Mouse (Mus musculus) ovary, postnatal 10 days (tissue): Measurements from ENCODE around the gene Stc2.

ENCODE experiments used
- DNase-seq: peaks from one replicate; pipeline ENCODE4 v3.0.0; 2022; ENCODE audit warnings: low spot score

Stc2 gene

DNA sequence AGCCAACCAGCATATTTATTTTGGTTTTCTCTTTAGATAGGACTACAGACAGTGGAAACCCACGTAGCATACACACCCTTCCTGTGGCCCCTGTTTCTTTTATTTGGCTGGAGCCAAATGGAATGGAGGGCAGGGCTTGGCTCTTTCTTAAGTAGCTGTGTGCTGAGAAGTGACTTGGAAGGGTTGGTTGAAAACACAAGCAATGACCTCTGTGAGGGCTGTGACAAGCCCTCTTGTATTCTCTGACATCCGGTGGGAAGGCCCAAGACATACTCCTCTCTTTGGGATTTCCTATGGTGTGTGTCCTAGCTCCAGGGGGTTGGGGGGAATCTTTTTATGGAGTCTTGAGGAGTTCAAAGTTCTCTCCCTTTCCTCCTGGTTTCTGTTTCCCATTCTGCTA, 3.5 kb downstream of the Stc2 start:
- DNase-seq = no peak

DNA sequence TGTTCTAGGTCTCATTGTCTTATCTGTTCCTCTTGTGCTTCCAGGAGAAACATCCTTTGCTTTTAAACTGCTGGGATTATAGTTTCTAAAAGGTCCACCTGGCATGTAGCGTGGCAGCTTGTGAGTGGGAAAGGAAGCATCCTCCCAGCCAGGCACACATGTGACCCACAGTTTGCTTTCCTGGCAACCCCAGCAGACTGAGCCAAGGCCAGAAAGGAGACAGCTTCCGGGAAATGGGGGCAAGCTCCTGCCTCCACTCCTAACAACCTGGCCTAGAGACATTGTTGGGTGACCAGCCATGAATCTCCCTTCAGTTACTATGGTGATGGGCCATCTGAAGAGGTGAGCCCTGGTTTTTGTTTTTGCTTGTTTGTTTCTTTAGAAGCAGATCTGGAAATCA, 3.9 kb downstream of the Stc2 start:
- no peak for DNase-seq

DNA sequence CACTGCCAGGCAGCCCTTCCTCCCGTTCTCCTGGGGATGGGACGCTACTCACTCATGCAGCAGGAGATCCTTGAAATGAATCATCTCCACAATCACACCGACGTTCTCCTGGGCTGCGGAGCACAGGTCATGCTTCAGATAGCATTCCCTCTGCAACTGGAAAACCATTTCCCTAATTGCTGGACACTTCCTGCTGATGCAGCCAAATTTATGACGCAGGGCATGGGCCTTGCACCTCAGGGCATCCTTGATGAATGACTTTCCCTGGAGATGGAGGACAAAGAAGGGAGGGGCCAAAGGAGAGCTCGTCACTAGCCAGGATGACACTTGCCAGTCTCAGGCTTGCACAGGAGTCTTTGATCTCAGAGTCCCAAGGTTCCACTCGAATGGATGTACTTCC, 4.6 kb downstream of the Stc2 start:
- no peak for DNase-seq

DNA sequence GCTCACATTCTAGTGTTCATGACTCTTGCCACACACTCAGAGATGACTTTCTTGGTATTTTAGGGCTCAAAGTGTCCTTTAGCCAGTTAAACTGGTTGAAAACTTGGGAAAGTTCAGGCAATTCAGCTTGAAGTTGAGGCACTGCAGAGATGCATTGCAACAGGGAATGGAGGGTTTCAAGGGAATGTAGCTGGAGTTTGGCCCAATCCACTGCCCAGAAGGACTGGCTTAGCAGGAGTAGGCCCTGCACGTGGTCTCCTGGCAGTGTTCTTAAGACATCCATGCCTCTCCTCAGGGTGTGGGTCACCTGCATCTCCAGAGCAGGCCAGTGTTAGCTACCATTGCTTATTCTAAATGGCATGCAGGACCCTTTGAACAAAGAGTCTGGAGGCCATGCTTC, 7.0 kb downstream of the Stc2 start:
- DNase-seq = no peak

DNA sequence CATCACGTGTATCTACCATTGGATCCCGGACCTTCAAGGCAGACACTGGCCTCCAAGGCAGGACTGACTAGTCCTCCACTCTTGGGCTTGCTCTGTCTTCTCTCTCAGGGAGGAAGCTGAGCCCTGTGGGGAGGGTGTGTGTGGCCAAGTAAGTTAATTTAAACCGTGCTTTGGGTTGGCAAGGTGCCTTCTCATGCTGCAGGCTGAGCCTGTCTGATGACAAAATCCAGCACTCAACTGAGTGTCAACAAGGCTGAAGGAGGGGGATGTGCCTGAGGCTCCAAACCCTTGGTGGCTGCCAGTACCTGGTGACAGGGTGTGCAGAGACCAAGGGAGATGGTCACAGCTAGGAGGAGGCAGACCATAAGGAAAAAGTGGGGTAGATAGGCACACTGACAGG, 7.5 kb downstream of the Stc2 start:
- no peak for DNase-seq

DNA sequence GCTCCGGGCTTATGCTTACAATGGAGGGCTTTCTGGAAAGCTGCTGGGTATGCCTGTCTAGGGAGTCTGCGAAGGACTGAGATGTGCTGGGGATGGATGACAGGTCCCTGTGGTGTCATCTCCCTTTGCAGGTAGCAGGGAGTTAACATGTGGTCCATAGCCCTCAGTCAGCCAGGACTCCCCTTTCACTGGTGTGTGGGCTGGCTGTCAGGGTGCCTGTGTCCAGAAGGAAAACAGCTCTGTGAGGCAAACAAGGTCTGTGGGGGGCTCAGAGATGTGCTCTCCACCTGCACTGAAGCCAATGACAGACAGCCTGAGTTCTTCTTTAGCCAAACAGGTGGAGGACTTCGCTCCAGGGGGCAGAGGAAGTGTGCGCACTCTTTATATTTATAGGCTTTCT, 8.8 kb downstream of the Stc2 start:
- DNase-seq = no peak

DNA sequence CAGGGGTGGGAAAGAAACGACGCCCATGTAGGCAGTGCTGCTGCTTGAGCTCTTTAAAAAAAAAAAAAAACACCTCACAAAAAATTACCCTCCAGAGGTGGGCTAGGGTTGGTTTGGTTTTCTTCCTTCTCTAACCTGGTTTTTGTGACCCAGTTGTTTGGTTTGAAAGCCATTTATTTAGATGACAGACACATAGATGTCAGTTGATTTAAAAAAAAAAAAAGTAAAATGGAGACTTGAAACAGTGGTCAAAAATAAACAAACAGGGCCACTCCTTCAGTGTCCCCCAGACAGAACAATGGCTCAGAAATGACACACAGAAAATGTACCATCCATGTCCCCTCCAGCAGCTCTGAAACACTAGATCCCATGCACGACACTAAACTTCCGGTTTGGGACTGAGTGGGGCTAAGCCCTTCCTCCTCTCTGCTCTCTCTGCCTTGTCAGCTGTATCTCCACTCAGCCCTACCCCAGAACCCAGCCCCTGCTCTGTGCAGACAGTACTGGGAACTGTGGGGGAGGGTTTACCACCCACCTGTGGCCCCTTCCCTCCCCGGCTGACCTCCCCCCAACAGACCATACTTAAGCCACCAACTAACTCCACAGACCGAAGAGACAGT, 10.5 kb downstream of the Stc2 start:
- DNase-seq = no peak

DNA sequence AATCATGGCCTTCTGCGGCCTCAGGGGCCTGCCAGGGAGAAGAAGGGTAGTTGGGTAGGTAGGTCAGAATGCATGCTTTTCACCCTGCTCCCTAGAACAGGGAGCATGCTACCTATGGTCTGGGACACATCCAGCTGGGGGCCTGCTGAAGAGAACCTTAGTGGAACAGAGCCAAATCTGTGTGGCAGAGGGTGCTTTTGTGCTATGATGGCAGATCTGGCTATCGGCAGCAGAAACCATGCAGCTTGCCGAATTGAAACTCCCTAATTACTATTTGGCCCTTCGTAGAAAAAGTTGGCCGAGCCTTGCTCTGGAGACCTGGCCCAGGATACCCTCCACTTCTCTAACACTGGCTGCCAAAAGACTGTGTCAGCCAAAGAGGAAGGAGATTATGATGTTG, 11.4 kb downstream of the Stc2 start:
- DNase-seq = no peak

DNA sequence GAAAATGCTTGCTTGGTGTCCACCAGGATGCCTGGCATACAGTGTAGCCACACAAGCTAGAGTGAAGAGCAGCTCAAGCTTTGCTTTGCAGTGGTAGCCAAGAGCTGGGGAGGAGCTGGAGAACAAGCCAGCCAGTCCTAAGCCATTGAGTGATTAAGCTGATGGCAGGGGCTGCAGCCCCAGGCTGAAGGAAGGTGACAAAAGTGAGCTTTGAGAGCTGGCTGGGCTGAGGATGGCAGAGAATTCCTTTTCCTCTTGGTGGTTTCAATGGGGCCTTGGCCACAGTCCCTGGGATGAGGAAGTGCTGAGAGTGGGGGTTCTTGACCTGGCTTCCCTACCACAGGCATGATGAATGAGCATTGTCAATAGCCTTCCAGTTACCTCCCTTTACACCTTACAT, 13.0 kb downstream of the Stc2 start:
- DNase-seq = no peak

DNA sequence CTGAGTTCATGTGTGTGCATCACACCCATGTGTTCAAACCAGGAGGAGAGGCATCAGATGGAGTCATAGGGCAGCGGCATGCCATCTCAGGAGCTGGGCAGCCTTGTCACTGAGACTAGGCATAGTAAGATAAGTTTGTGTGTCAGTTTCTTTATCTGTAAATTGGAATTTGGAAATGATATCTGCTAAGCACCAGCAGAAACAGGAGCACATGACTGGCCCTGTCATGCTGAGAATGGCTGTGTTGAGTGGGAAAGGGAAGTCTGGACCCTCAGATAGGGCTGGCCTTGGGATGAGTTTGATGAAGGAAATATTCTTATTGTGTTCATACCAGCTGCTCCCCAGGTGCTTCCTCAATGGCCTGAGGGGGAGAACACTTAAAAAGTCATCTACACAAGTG, 14.1 kb downstream of the Stc2 start:
- no peak for DNase-seq

DNA sequence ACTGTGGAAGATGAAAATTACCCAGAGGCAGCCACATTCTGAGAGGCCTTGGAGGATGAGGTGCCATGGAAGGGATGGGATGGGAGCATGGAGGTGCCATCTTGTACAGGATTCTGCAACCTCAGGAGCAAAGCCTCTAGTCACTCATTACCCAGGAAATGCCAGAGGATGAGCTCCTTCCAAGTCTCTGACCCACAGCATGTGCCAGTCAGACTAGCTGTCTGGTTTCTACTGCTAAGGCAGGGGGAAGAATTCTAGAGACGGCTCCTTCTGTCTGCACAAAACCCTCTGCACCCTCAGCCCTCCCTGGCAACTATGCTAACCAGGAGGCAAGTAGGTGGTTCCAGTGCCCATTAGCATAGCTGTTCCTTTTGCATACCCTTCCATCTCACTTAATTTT, 15.4 kb downstream of the Stc2 start:
- no peak for DNase-seq
